Mouse (Mus musculus) G1E-ER4 (cell line): ENCODE measurements around the gene Mmp15. TPM values are rescaled to one million over a fixed set of nuclear protein-coding genes. Genes with fewer than 3 reads are reported as not detected.

Experiments
- GATA1 ChIP-seq: IDR thresholded peaks from one replicate; pipeline ENCODE4 v1.8.0; 2012; ENCODE audit warnings: low read length, inconsistent platforms
- polyA plus RNA-seq: library from polyadenylated mRNA; stranded (reverse); fragments of >175 nt; gene quantifications from 2 replicates; pipeline ENCODE4 v1.2.3, GENCODE M21; 2012

Mmp15 gene
- polyA plus RNA-seq, 1 experiment = 0.04 TPM

DNA sequence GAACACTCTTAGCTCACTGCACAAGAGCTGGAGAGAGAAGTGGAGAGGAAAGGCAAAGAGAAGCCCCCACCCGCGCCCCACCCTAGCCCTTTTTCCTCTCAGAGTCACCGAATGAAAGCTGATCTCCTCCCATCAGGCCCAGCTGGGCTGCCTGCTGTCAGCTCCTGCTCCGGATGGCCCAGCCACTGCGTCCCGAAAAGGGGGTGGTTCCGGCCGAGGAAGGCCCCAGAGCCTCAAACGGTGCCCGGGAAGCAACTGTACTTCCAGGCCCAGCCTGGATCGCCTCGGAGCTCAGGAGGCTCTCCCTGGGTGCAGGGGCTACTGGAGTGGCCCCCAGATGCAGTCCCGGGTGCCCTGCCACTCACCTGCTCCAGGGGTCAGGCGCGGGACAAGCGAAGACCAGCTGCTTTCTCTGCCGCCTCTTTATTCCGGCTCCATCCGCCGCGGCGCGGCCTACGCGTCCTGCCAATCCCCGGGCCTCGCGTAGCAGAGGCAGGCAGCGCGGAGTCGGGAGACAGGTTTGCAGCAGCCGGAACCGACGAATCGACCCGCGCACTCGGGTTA lies 20.8 kb upstream of the Mmp15 start:
- TF ChIP-seq GATA1 = no peak

DNA sequence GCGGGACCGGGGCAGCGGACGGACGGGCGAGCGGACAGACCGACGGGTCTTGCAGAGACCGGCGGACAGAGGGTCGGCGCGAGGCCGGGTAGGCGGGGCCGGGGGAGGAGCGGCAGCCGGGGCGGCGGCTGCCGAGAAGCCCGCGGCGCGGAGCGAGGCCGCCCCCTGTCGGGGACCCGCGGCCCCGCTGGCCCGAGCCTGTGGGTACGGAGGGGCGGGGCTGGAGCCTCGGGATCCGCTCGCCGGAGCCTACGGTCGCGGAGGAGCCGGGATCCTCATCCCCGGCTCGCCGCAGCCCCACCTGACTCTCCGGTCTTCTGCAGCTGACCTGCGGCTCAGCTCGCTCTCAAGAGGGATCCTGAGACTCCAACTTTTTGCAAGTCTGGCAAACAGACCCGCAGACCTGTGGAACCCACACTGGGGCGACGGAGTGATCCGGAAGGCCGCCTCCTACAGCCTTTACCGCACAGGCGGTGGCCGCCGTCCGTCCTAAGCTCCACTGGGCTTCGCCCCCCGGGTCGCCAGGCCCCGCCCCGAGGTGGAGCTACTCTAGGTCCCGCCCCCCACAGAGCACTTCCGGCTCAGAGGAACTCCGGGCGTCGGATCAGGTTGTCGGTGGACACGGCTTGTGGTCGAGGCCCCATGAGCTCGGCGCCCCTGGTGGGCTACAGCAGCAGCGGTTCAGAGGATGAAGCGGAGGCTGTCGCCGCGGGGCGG lies 20.2 kb upstream of the Mmp15 start, which contains the start of the genes Zfp319 and Usb1:
TSS of gene Zfp319 (minus strand) at position 231 of the 717 bp plus-strand sequence.
TSS of gene Usb1 (plus strand) at position 565 of the 717 bp plus-strand sequence.
- no peak for TF ChIP-seq GATA1

DNA sequence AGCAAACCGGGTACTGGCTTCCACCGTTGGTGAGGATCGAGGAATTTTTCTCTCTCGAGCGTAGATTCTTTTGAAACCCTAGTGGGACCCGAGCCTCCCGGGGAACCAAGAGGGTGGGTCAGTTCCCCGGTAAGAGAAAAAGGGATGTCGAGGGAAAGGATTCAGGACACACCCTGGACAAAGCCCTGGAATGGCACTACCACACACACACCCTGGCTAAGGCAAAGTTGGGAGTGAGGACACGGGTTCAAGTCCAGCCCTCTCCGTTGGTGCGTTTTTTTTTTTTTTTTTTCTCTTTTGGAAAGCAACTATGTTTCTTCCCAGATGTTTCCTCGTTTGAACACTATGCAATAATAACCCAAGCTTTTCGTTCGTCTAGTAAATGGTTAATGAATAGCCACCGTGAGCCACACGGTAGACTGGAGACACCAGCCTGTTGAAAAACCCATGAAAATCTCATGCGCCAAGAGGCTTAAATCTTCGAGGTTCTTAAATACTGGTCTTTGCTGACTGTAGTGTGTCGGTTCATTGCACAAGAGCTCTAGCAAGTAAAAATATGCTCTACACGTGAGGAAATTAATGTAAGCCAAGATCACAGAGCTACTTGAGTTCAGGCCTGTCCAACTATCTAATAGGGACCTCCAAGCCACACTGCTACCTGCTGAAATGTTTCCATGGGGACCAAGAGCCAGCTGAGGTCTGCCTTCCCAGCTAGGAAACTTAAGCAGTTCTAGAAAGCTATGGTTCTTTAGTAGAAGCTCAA lies 19.4 kb upstream of the Mmp15 start:
- no peak for TF ChIP-seq GATA1

DNA sequence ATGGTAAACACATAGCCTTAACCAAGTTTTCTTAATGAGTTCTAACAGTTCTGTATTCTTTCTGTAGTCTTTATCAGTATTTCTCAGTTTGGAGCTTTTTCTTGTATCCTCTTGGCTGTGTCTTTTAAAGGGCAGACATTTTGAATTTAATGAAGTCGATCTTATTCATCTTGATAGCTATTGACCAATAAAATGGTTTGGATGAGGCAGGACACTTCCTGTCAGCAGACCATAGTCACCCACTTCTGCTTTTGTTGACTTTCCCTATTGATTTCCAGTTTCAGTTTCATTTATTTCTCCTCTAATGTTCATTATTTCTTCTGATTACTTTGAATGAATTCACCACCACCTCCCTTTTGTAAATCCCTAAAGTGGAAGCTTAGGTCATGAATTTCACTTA lies 16.4 kb upstream of the Mmp15 start:
- TF ChIP-seq GATA1 = no peak

DNA sequence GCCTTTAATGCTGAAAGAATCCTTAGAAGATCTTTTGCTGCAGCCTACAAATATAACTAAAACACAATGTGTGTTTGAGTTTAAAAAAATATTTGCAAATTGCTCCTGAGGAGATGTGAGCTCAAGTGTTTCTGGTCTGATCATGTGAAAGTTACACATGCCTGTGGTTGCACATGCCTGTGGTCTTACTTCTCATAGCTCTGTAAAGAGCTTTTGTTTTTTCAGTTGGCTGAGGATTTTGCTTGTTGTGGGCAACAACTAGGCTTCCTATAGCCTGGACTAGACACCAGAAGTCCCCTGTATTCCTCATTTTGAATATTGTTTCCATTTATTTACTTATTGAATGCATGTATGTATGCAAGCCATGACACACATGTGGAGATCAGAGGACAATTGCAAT lies 15.7 kb upstream of the Mmp15 start:
- no peak for TF ChIP-seq GATA1

DNA sequence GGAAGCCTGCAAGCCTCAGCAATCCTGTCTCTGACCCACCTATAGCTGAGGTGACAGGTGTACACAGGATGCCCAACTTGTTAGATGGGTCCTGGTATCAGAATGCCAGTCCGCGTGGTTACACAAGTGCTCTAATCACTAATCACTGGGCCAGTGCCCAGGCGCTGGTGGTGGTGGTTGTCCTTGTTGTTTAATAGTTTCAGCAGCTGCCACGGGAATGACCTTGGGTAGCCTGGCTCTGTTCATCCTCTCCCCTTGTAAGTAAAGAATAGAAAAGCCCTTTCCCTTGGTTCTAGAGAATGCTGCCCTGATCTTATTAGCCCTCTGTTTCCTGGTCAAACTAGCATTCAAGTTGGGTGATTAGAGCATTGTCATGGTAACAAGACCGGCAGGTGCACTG lies 10.3 kb upstream of the Mmp15 start:
- no peak for TF ChIP-seq GATA1

DNA sequence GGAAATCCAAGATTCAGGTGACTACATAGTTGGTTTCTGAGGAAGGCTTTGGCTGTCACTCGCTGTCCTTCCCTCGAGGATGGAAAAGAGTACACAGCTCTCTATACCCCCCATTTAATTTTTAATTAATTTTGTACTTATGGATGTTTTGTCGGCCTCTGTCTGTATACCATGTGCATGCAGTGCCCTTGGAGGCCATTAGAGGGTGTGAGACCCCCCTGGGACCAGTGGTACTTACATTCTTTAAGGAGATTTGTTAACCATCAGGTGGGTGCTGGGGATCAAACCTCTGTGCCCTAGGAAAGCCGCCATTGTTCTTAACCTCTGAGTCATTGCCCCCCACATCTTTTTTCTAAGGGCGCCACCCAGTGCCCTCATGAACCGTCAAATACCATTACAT lies 7.4 kb upstream of the Mmp15 start:
- no peak for TF ChIP-seq GATA1

DNA sequence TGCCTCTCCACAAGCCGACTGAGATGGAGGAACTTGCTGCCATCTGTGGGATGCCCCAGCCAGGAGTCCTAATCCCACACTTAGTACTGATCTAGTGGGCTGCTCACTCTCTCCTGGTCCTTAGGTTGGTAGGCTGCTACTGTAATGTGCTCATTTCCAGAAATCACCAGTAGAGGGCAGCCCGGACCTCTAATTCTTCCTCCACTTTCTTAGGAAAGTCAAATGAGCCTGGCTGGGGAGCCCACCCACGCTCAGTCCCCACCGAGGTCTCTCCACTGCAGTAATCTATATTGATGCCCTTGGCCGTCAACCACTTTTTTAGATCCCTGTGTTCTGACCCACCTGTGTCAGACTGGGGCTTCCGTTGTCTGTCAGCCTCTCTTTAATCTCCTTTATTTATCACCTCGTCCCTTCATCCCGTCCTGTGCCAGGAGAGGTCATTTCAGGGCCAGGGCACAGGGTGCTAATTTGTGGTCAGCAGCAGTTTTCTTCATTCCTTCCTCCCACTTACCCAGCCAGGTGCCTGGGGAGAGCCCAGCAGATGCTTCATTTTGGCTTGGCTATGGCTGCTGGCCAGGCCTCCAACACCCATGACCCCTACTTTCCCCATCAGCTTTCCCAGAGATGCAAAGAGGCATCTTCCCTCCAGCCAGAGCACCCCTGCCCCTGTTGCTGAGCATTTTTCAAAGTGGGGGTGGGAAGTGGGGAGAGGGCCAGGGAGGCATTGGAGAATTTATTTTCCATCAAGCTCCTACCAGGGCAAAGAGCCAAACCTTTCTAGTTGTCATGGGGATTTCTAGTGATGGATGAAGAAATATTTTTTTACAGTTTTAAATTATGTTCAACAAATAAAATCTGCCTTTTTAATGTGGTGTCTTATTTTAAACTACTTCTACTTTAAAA lies 5.2 kb upstream of the Mmp15 start:
- no peak for TF ChIP-seq GATA1

DNA sequence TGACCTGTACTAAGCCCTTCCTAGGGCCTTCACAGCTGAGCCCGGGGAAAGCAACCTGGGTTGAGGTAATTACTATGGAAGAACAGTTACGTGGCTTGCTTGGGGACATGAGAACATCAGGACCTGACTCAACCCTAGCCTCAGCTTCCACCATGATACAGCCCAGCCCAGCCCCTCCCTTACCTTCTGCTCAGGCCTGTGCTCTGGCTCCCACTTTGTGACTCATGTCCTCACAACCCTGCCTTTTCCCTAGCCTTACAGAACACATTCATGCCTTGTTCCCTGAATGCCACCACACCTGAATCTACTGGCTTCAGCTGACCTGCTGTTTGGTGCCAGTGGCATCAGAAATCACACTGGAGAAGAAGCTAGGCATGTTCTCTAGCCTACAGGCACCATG lies 3.7 kb upstream of the Mmp15 start:
- TF ChIP-seq GATA1 = no peak

DNA sequence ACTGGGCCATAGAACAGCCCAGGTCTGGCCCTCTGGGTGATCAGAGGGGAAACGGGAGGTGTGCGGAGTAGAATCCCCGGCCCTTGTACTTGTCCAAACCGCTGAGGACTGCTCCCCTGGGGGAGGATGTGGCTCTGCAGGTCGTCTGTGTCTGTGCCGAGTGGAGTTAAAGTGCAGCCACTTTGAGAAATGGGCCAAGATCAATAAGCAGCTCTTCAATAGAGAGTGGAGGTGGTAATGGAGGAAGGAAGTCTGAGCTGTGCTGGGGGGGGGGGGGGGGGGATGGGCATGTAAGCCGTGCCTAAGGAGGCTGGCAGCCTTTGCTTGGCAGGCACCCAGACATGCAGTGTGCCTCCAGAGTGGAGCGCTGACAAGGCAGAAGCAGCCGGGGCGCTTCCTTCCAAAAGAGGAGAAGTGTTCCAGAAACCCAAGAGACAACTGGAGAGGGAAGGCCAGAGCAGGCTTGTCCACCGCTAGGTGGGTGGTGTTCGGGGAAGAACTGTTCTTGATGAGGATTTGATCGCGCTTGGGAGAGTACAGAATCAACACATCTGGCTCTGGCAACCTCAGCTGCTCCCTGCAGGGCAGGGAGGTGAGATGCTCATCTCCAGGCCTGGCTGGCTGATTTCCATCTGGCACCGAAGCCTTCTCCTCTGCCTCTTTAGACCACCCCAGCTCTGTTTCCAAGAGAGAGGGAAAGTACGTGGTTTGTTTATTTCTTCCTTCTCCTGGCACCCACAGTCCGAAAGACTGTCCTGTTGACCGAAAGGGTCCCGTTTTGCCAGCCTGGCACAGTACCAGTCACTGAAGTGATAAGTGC lies 3.0 kb upstream of the Mmp15 start:
- TF ChIP-seq GATA1 = no peak

DNA sequence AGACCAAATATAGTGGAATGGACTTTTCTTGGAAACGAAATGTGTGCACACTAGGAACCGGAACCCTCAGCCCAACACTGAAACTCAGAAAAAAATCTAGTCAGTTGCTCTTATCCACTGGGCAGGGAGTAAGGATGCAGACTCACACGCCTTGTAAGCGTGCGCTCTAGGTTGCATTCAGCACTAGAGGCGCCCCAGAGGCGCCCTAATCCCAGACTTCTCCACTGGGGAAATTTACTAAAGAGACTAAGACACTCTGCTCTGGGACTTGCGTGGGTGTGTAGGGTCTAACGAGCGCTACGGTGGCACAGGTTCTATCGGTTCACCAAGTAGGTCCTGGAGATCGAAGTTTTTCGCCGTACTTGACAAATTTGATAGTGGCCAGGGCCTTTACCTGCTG lies 607 bp upstream of the Mmp15 start:
- no peak for TF ChIP-seq GATA1

DNA sequence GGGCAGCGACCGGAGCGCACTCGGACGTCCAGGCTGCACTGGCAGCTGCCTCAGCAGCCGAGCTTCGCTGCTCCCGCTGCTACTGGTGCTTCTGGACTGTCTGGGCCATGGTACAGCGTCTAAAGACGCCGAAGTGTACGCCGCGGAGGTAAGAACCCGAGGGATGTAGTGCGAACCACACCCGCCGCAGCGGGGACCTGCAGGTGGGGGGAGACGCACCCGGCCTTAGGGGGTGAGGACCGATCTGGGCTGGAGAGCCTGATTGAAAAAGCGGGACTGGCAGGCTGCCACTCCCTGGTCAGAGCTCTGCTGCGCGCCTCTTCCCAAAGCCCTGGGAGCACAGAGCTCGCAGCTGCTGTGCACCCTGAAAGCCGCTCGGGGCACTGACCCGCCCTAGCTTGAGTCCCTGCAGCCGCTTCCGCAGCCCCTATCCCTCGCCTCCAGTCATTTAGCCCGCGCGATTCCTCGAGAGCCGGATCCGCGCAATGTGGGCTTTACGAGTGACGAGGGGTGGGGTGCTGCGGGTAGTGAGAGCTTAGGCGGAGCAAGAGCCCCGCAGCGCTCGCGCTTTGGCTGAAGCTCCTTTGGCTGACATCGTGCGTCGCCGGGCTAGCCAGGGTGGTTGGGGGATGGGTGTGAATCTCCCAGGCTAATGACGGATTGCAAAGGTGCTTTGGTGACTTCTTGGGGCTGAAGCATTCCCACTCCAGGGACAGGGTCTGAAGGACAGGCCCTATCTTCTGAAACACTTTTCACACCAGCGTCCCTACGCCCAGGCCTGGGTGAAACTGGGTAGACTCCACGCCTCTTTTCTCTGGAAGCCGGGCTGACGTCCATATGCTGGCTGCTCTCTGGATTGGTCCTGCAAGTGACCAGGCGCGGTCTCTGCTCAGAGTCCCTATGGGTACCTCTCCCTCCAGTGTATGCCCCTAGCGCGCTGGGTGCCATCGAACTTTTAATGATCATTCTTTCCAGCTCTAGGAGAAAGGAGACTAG lies 1.1 kb downstream of the Mmp15 start:
- TF ChIP-seq GATA1 = no peak

DNA sequence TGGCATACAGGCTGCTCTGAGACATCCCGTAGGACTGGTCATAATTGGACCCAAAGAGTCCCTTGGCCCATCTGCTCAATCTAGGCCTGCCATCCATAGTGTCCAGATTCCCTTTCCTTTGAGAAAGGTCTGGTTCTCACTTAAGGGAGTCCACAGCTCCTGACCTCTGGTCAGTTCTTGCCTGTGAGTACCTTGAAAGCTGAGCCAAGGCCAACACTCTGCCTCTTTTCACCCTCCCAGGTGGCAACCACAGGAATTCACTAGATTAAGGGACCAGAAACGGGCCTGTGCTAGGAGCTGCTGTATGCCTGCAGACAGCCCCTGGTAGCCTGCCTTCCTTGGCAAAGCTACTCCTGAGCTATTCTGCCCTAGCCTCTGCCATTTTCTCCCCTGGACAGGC lies 2.5 kb downstream of the Mmp15 start:
- TF ChIP-seq GATA1 = no peak
